Mouse (Mus musculus): ENCODE results near the gene Sfxn5. TPM values are rescaled to one million over a fixed set of nuclear protein-coding genes. Genes with fewer than 3 reads are reported as not detected.

The Sfxn5 gene
- polyA plus RNA-seq, 1 experiment, result 164 TPM

DNA sequence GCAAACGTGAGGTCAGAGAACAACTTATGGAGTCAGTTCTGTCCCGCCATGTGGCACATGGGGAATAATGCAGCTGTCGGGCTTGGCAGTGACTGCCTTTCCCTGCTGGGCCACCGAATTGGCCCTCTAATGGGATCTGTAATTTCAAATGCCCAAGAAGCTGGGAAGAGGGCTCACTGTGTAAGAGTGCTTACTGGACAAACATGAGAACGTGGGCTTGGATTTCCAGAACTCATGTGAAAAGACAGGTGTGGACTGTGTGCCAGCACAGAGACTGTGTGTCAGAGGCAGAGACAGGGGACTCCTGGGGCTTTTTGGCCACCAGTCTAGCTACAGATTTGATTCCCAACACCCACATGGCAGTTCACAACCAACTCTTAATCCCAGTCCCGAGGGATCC is 21.5 kb upstream of the Sfxn5 start:
- TF ChIP-seq CTCF (IDR thresholded peaks at IDR 0.05; ENCODE audit: extremely low read depth, insufficient read depth, low read length), result no peak
- Histone ChIP-seq H3K4me1 (ENCODE audit: control insufficient read depth, insufficient read depth, low read length) (0 out of 2 replicates have a peak, but pooled peaks cover under 1% of the 10 kb centered on the region), H3K27ac (ENCODE audit: insufficient read depth, low read length) (no peak overlapping the region), H3K4me3 (ENCODE audit: insufficient read depth, low read length) (no peak overlapping the region)

DNA sequence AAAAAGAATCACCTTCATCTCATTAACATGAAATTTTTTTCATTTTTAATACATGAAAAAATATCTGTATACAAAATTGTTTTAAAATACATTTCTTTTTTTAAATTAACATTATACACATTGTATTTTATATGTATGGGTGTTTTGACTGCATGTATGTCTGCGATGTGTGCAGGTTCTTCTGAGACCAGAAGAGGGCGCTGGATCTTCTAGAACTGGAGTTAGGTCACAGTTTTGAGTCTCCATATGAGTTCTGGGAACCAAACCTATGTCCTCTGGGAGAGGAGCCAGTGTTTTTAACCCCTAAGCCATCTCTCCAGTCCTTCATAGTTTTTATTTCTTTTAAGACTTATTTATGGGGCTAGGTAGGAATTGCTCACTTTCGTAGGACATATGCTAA is 20.5 kb upstream of the Sfxn5 start:
- Histone ChIP-seq H3K4me1 (ENCODE audit: control insufficient read depth, insufficient read depth, low read length) (peaks cover 3% of the 10 kb centered on the region; the same call in 1 of the 2 replicates), H3K4me3 (ENCODE audit: insufficient read depth, low read length) (no peak overlapping the region), H3K27ac (ENCODE audit: insufficient read depth, low read length) (no peak overlapping the region)
- TF ChIP-seq CTCF (IDR thresholded peaks at IDR 0.05; ENCODE audit: extremely low read depth, insufficient read depth, low read length), result no peak
- TF ChIP-seq POLR2A (IDR thresholded peaks at IDR 0.05; ENCODE audit: extremely low read depth, insufficient read depth, low read length), result no peak

DNA sequence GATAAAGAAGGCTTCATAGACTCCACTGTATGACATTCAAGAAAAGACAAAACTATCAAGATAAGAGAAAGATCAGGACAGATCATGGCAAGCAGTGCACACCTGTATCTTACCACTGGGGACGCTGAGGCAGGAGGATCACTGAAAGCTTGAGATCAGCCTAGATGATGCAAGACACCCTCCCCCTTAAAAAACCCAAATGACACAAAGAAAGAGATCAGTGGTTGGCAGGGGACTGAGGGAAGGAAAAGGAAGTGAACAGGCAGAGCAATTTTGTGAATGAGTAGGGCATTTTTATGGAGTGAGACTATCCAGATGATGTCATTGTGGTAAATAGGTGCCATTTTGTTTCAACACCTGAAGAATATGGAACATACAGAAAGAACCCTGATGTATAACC is 16.9 kb upstream of the Sfxn5 start:
- Histone ChIP-seq H3K4me3 (ENCODE audit: insufficient read depth, low read length) (no peak overlapping the region), H3K4me1 (ENCODE audit: control insufficient read depth, insufficient read depth, low read length) (peaks cover 3% of the 10 kb centered on the region; the same call in 1 of the 2 replicates), H3K27ac (ENCODE audit: insufficient read depth, low read length) (no peak overlapping the region)
- TF ChIP-seq POLR2A (IDR thresholded peaks at IDR 0.05; ENCODE audit: extremely low read depth, insufficient read depth, low read length) (no peak), CTCF (IDR thresholded peaks at IDR 0.05; ENCODE audit: extremely low read depth, insufficient read depth, low read length) (no peak)

DNA sequence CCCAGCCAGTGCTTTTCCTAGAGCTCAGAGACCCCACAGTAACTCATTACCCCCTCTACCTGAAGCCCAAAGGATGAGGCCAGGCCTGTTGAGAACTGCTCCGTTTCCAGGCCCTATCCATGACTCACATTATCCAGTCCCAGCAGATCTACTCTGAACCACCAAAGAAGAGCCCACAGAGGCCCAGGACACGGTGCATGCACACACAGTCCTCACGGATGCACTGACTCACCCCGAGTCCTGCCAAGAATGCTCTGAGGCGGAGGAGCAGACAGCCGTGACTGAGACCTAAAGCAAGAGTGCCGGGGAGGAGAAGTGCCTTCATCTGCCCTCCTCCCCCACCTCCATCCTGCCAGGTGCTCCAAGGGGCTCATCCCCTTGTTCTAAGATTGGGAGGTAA is 16.0 kb upstream of the Sfxn5 start:
- Histone ChIP-seq H3K4me3 (ENCODE audit: insufficient read depth, low read length) (no peak overlapping the region), H3K4me1 (ENCODE audit: control insufficient read depth, insufficient read depth, low read length) (peaks cover 3% of the 10 kb centered on the region; the same call in 1 of the 2 replicates), H3K27ac (ENCODE audit: insufficient read depth, low read length) (no peak overlapping the region)
- no peak for TF ChIP-seq CTCF (IDR thresholded peaks at IDR 0.05; ENCODE audit: extremely low read depth, insufficient read depth, low read length)
- TF ChIP-seq POLR2A (IDR thresholded peaks at IDR 0.05; ENCODE audit: extremely low read depth, insufficient read depth, low read length), result no peak

DNA sequence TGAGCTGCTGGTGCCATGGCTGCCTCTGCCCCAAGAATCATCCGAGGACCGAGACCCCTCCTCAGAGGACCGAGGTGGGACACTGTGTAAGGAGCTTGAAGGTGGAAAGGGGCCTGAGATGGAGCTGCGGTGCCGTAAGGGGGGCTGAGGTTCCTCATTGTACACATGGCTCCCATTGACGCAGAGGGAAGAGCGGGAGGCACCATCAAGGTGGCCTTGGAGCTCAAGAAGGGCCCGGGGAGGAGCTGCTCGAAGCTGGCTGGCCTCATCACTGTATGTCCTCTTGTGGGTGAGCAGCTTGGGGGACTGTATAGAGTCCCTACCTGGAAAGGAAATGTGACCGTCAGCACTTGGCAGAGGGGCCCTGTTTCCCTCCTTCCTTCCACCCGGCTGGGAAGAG is 14.9 kb upstream of the Sfxn5 start:
- peaks cover 3% of the 10 kb centered on the region; the same call in 1 of the 2 replicates for H3K4me1 ChIP-seq (ENCODE audit: control insufficient read depth, insufficient read depth, low read length)
- no peak for TF ChIP-seq POLR2A (IDR thresholded peaks at IDR 0.05; ENCODE audit: extremely low read depth, insufficient read depth, low read length)
- TF ChIP-seq CTCF (IDR thresholded peaks at IDR 0.05; ENCODE audit: extremely low read depth, insufficient read depth, low read length), result no peak
- H3K4me3 ChIP-seq (ENCODE audit: insufficient read depth, low read length), result no peak overlapping the region
- H3K27ac ChIP-seq (ENCODE audit: insufficient read depth, low read length), result no peak overlapping the region

DNA sequence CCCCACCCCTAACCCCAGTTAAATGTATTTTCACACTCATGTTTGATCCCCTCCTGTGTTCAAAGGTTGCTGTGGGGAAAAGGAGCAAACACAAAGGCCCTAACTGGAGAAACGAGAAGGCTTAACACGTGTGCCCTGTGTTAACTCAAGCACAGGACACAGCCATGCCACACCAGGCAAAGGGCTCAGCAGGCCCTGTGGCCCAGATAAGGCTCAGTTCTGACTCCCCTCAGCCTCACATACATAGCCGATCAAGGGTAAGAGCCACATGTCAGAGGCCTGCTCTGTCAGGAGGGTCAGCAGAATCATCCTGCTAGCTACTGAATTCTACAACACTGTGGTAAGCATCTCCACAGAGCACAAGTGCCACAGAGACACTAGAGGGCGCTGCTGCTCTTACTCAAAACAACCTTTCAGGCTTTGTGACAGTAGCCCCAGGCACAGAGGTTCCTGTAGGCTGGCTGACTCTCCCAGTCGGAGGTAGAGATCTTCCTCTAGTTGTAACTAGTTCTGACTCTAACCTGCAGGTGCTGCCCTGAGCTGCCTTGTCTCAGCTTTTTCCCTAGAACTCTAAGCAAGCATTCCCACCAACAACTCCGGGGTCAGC is 12.9 kb upstream of the Sfxn5 start:
- H3K4me1 ChIP-seq (ENCODE audit: control insufficient read depth, insufficient read depth, low read length), result peaks cover 3% of the 10 kb centered on the region; the same call in 1 of the 2 replicates
- no peak overlapping the region for H3K4me3 ChIP-seq (ENCODE audit: insufficient read depth, low read length)
- TF ChIP-seq CTCF (IDR thresholded peaks at IDR 0.05; ENCODE audit: extremely low read depth, insufficient read depth, low read length) (peak; percentile 98), POLR2A (IDR thresholded peaks at IDR 0.05; ENCODE audit: extremely low read depth, insufficient read depth, low read length) (no peak)
- no peak overlapping the region for H3K27ac ChIP-seq (ENCODE audit: insufficient read depth, low read length)

DNA sequence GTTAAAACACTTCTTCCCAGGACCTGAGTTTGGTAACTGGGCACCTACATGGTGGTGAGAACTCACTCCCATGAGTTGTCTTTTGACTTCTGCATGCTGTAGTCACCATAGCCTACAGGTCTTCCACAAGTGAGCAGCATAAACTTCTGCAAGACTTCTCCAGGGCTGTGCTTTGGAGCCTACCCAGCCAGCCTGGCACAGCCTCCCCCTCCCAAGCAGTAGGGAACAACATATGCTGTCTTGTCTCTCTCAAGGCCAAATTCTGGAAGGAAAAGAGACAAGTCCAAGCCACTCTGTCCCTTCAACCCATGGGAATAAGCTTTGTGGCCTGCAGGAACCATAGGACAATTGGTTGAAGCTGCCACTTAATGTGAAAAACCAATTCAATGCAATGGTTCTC is 11.7 kb upstream of the Sfxn5 start:
- TF ChIP-seq CTCF (IDR thresholded peaks at IDR 0.05; ENCODE audit: extremely low read depth, insufficient read depth, low read length) (no peak), POLR2A (IDR thresholded peaks at IDR 0.05; ENCODE audit: extremely low read depth, insufficient read depth, low read length) (no peak)
- H3K27ac ChIP-seq (ENCODE audit: insufficient read depth, low read length), result no peak overlapping the region
- peaks cover 3% of the 10 kb centered on the region; the same call in 1 of the 2 replicates for H3K4me1 ChIP-seq (ENCODE audit: control insufficient read depth, insufficient read depth, low read length)
- no peak overlapping the region for H3K4me3 ChIP-seq (ENCODE audit: insufficient read depth, low read length)

DNA sequence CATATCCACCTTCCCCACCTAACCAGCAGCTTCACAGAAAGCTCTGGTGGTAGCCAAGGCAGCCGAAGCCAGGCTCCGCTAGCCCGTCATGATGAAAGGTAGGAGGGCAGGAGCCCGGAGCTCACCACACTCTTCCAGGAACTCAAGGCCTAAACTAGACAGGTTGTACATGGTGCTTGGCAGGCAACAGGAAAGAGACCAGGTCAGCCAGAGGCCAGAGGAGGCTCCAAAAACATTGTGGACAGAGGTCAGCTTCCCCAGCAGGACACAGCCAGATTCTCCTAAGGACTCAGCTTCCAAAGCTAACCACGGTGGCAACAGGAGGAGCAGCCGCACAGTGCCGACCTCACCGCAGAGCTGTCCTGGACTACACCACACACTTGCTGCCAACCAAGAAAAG is 9.8 kb upstream of the Sfxn5 start:
- Histone ChIP-seq H3K4me3 (ENCODE audit: insufficient read depth, low read length) (no peak overlapping the region), H3K4me1 (ENCODE audit: control insufficient read depth, insufficient read depth, low read length) (peaks cover 5% of the 10 kb centered on the region; the same call in 1 of the 2 replicates), H3K27ac (ENCODE audit: insufficient read depth, low read length) (no peak overlapping the region)
- TF ChIP-seq POLR2A (IDR thresholded peaks at IDR 0.05; ENCODE audit: extremely low read depth, insufficient read depth, low read length) (no peak), CTCF (IDR thresholded peaks at IDR 0.05; ENCODE audit: extremely low read depth, insufficient read depth, low read length) (no peak)

DNA sequence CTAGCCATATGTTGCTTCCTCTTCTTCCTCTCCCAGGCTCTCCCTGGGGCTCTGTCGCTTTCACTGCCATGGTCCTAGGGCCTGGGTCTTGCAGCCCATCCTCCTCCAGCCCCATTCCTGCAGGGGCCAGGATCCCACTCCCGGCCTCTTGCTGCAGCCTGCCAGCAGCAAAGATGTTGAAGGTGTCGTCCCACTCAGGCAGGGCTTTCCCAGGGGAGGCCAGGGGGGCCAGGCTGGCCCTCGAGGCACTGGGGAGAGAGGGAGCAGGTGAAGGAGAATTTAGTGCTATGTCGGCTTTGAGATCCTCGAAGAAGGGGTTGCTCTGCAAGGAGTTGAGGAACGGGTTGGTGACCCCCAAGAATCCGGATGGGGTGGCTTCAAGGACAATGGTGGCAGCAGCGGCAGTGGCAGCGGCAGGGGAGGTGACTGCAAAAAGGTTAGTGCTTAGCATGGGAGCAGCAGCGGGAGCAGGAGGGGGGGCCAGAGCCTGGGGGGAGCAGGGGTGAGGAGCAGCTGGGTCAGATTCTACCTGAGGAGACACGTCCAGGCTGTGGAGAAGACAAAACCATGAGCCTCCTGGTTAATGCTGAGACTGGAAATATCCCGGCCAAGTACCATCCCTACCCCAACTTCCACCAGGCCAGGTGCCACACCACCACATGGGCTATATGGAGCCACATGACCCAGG is 8.7 kb upstream of the Sfxn5 start:
- TF ChIP-seq POLR2A (IDR thresholded peaks at IDR 0.05; ENCODE audit: extremely low read depth, insufficient read depth, low read length) (no peak), CTCF (IDR thresholded peaks at IDR 0.05; ENCODE audit: extremely low read depth, insufficient read depth, low read length) (no peak)

DNA sequence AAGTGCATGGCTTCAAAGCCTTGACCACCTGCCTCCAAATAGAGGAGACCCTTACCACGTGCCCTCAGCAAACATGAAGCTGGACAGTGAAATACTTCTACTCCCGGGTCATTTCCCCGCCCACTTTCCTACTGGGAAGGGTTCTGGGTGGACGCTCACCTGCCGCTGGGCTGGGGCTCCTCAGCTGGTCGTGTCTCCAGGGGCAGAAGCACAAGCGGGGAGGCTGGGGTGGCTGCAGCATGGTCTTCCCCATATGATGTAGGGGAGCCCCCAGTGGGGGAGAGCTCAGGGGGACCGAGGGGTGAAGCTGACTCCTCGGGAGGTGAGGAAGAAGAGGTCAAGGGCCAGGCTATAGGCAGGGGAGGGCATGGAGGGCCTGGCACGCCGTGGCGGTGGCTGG is 7.0 kb upstream of the Sfxn5 start:
- no peak overlapping the region for H3K4me3 ChIP-seq (ENCODE audit: insufficient read depth, low read length)
- TF ChIP-seq POLR2A (IDR thresholded peaks at IDR 0.05; ENCODE audit: extremely low read depth, insufficient read depth, low read length) (no peak), CTCF (IDR thresholded peaks at IDR 0.05; ENCODE audit: extremely low read depth, insufficient read depth, low read length) (no peak)
- H3K4me1 ChIP-seq (ENCODE audit: control insufficient read depth, insufficient read depth, low read length), result peaks cover 6% of the 10 kb centered on the region; the same call in 1 of the 2 replicates
- no peak overlapping the region for H3K27ac ChIP-seq (ENCODE audit: insufficient read depth, low read length)

More for the DNA sequence above, 8.7 kb upstream of the Sfxn5 start:
- H3K27ac ChIP-seq (ENCODE audit: insufficient read depth, low read length), result no peak overlapping the region
- H3K4me3 ChIP-seq (ENCODE audit: insufficient read depth, low read length), result no peak overlapping the region
- peaks cover 6% of the 10 kb centered on the region; the same call in 1 of the 2 replicates for H3K4me1 ChIP-seq (ENCODE audit: control insufficient read depth, insufficient read depth, low read length)

Measured in cortical plate, adult 2 months (tissue).